8 mouse cellular contexts compared by ENCODE assay signal in the genomic region with DNA sequence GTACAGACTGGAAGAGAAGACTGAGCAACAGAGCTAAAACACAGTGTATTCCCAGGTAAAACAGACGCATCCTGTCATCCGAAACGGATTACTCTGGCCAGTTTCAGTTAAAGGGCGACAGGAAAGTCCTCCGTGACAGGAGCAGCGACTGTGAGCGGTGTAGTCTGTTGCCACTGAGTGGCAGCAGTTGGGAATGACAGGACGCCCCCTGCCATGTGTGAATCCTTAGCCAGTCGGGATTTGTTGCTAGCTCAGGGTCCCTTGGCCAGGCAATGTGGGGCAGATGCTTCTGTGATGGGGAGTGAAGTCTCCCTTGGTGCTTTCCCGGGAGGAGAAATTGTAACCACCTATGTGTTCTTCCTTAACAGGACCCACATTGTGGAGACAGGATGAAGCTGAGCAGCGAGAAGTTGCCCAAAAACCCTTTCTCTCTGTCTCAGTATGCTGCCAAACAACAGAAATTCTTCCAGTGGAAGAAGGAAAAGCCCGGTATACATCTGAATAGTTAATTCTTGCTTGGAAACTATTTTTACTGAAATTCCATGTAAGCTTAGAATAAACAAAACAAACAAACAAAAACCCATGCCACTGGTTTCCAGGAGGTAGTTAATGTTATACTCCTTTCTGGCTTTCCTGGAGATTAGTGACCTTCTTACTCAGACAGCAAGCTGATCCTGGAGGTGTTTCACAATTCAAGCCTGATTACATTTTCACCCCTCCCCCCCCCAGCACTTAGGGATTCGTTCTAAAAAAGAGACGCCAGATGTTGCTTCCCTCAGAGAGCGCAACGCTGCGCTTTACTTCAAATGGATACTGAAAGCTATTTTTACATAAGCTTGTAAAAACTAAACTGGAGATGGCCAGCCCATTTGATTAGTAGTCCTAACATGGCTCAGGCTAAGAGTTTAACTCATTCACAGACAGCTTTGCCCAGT. TPM values are rescaled to one million over a fixed set of nuclear protein-coding genes. Genes with fewer than 3 reads are reported as not detected.
DNase-seq lines count a peak whose midpoint lies in the region; ATAC-seq lines count a peak whose summit lies in the region.

No protein-coding gene starts in this region.

- no peaks in the 10 kb centered on the region for H3K27me3 ChIP-seq in forebrain, embryonic 14.5 days (replicated peaks; ENCODE audit: control insufficient read depth, insufficient read depth, low read length)
- no peaks in the 10 kb centered on the region for H3K27me3 ChIP-seq in intestine, embryonic 15.5 days (replicated peaks)
- no peaks in the 10 kb centered on the region for H3K27me3 ChIP-seq in liver, embryonic 11.5 days (replicated peaks; ENCODE audit: control insufficient read depth, insufficient read depth, low read length)
- no peaks in the 10 kb centered on the region for H3K27me3 ChIP-seq in neural tube, embryonic 12.5 days (replicated peaks)

- H3K4me1 ChIP-seq in forebrain, embryonic 14.5 days (ENCODE audit: control insufficient read depth, insufficient read depth, low read length): peaks cover 9% of the 10 kb centered on the region; the same call in 1 of the 2 replicates
- 0 out of 2 replicates have a peak, but pooled peaks cover 10% of the 10 kb centered on the region for H3K4me1 ChIP-seq in intestine, embryonic 15.5 days (replicated peaks)
- H3K4me1 ChIP-seq in liver, embryonic 11.5 days (replicated peaks; ENCODE audit: control insufficient read depth, insufficient read depth, low read length): peaks cover 3% of the 10 kb centered on the region
- peaks cover 6% of the 10 kb centered on the region; the same call in 1 of the 2 replicates for H3K4me1 ChIP-seq in neural tube, embryonic 12.5 days

- no peaks in the 10 kb centered on the region for H3K36me3 ChIP-seq in forebrain, embryonic 14.5 days (ENCODE audit: control insufficient read depth, insufficient read depth, low read length)
- H3K36me3 ChIP-seq in intestine, embryonic 15.5 days: no peaks in the 10 kb centered on the region
- no peaks in the 10 kb centered on the region for H3K36me3 ChIP-seq in liver, embryonic 11.5 days (ENCODE audit: control insufficient read depth, insufficient read depth, low read length)
- no peaks in the 10 kb centered on the region for H3K36me3 ChIP-seq in neural tube, embryonic 12.5 days

- ATAC-seq in forebrain, embryonic 14.5 days: peak; percentile 37; the same call in 1 of the 2 replicates
- ATAC-seq in intestine, embryonic 15.5 days: peak; percentile 20; the same call in 1 of the 2 replicates
- ATAC-seq in liver, embryonic 11.5 days (replicated peaks; ENCODE audit: low FRiP score): 0 out of 2 replicates have a peak, but pooled peaks have one; percentile 15
- no peak for ATAC-seq in neural tube, embryonic 12.5 days (ENCODE audit: low FRiP score, low read depth)

- peak; percentile 26 for DNase-seq in right cerebral cortex, postnatal 14 days
- DNase-seq in right cerebral cortex, postnatal 36 days (ENCODE audit: low spot score in 2 of 2): no peak
- DNase-seq in forebrain, embryonic 14.5 days (ENCODE audit: low spot score): peak; percentile 55
- DNase-seq in liver, embryonic 11.5 days (ENCODE audit: low spot score): no peak
- no peak for DNase-seq in thymus, adult 18-20 months
- DNase-seq in testis, postnatal 10 days (ENCODE audit: low spot score): no peak

- no peak overlapping the region for H3K4me3 ChIP-seq in forebrain, embryonic 14.5 days (ENCODE audit: low read depth, low read length)
- H3K4me3 ChIP-seq in intestine, embryonic 15.5 days (replicated peaks): no peak overlapping the region
- H3K4me3 ChIP-seq in liver, embryonic 11.5 days (ENCODE audit: low read depth, low read length): peak overlapping the region; percentile 12; the same call in 1 of the 2 replicates
- H3K4me3 ChIP-seq in neural tube, embryonic 12.5 days: no peak overlapping the region

- H3K27ac ChIP-seq in forebrain, embryonic 14.5 days (ENCODE audit: low read depth, low read length): no peak overlapping the region; the same call in 1 of the 2 replicates
- H3K27ac ChIP-seq in intestine, embryonic 15.5 days: peak overlapping the region; percentile 51; the same call in 1 of the 2 replicates
- H3K27ac ChIP-seq in liver, embryonic 11.5 days (ENCODE audit: low read depth, low read length): no peak overlapping the region
- no peak overlapping the region for H3K27ac ChIP-seq in neural tube, embryonic 12.5 days

- H3K4me2 ChIP-seq in forebrain, embryonic 14.5 days (ENCODE audit: low read length): peak overlapping the region; percentile 36
- peak overlapping the region; percentile 43 for H3K4me2 ChIP-seq in intestine, embryonic 15.5 days (replicated peaks)
- peak overlapping the region; percentile 57 for H3K4me2 ChIP-seq in liver, embryonic 11.5 days
- peak overlapping the region; percentile 34 for H3K4me2 ChIP-seq in neural tube, embryonic 12.5 days (replicated peaks)

- H3K9ac ChIP-seq in forebrain, embryonic 14.5 days (ENCODE audit: low read length): no peak overlapping the region
- H3K9ac ChIP-seq in intestine, embryonic 15.5 days: no peak overlapping the region
- no peak overlapping the region for H3K9ac ChIP-seq in liver, embryonic 11.5 days (ENCODE audit: low read depth, low read length)
- H3K9ac ChIP-seq in neural tube, embryonic 12.5 days: no peak overlapping the region

- 20% methylated on average over 17 of the region's 17 CpGs for WGBS in forebrain, embryonic 14.5 days
- WGBS in intestine, embryonic 15.5 days: 13% methylated on average over 17 of the region's 17 CpGs
- 14% methylated on average over 17 of the region's 17 CpGs for WGBS in liver, embryonic 11.5 days
- 28% methylated on average over 17 of the region's 17 CpGs for WGBS in neural tube, embryonic 12.5 days

- no peaks in the 10 kb centered on the region for H3K9me3 ChIP-seq in forebrain, embryonic 14.5 days (replicated peaks; ENCODE audit: control insufficient read depth, low read length)
- H3K9me3 ChIP-seq in intestine, embryonic 15.5 days: no peaks in the 10 kb centered on the region
- H3K9me3 ChIP-seq in liver, embryonic 11.5 days (ENCODE audit: control insufficient read depth, low read length): no peaks in the 10 kb centered on the region
- no peaks in the 10 kb centered on the region for H3K9me3 ChIP-seq in neural tube, embryonic 12.5 days

RNA-seq across cellular contexts. Expression of gene Ankrd37, which starts 5.5 kb away (rescaled TPM):
- polyA plus RNA-seq in forebrain, embryonic 14.5 days (2014; fragmentation: Nextera tagmentation; extraction: Ambion mirVana): 18.5 and 26.8 TPM in 2 replicates
- 37.7 and 42.0 TPM in 2 replicates for polyA plus RNA-seq in intestine, embryonic 15.5 days (2015; fragmentation: Nextera tagmentation; extraction: Ambion mirVana)
- 17.6 and 19.9 TPM in 2 replicates for polyA plus RNA-seq in liver, embryonic 11.5 days (2014; fragmentation: Nextera tagmentation; extraction: Ambion mirVana)
- polyA plus RNA-seq in neural tube, embryonic 12.5 days (2016; fragmentation: Nextera tagmentation; extraction: Ambion mirVana): 18.5 and 23.5 TPM in 2 replicates

RNA-seq across cellular contexts. Expression of gene Lrp2bp, which starts 11.9 kb away (rescaled TPM):
- polyA plus RNA-seq in forebrain, embryonic 14.5 days (2014; fragmentation: Nextera tagmentation; extraction: Ambion mirVana): 0.19 and 0.38 TPM in 2 replicates
- polyA plus RNA-seq in intestine, embryonic 15.5 days (2015; fragmentation: Nextera tagmentation; extraction: Ambion mirVana): 0.53 and 0.54 TPM in 2 replicates
- polyA plus RNA-seq in liver, embryonic 11.5 days (2014; fragmentation: Nextera tagmentation; extraction: Ambion mirVana): 0.29 and 0.40 TPM in 2 replicates
- 0.09 and 0.31 TPM in 2 replicates for polyA plus RNA-seq in neural tube, embryonic 12.5 days (2016; fragmentation: Nextera tagmentation; extraction: Ambion mirVana)

RNA-seq across cellular contexts. Expression of gene Ufsp2, which starts 35.7 kb away (rescaled TPM):
- polyA plus RNA-seq in forebrain, embryonic 14.5 days (2014; fragmentation: Nextera tagmentation; extraction: Ambion mirVana): 47.4 and 51.1 TPM in 2 replicates
- polyA plus RNA-seq in intestine, embryonic 15.5 days (2015; fragmentation: Nextera tagmentation; extraction: Ambion mirVana): 87.1 and 88.5 TPM in 2 replicates
- 67.1 and 71.1 TPM in 2 replicates for polyA plus RNA-seq in liver, embryonic 11.5 days (2014; fragmentation: Nextera tagmentation; extraction: Ambion mirVana)
- polyA plus RNA-seq in neural tube, embryonic 12.5 days (2016; fragmentation: Nextera tagmentation; extraction: Ambion mirVana): 55.8 and 61.4 TPM in 2 replicates

RNA-seq across cellular contexts. Expression of gene 1700029J07Rik, which starts 36.0 kb away (rescaled TPM):
- polyA plus RNA-seq in forebrain, embryonic 14.5 days (2014; fragmentation: Nextera tagmentation; extraction: Ambion mirVana): 1.9 and 3.5 TPM in 2 replicates
- polyA plus RNA-seq in intestine, embryonic 15.5 days (2015; fragmentation: Nextera tagmentation; extraction: Ambion mirVana): 2.7 and 2.9 TPM in 2 replicates
- polyA plus RNA-seq in liver, embryonic 11.5 days (2014; fragmentation: Nextera tagmentation; extraction: Ambion mirVana): 2.0 and 2.2 TPM in 2 replicates
- 3.3 and 3.7 TPM in 2 replicates for polyA plus RNA-seq in neural tube, embryonic 12.5 days (2016; fragmentation: Nextera tagmentation; extraction: Ambion mirVana)

Comparison
In these comparisons a context has a peak if more than half of its experiments do, and no peak if none do; other contexts are left out.
1. DNase-seq: peak in right cerebral cortex, postnatal 14 days (single experiment) and forebrain, embryonic 14.5 days (single experiment); none in right cerebral cortex, postnatal 36 days (0 of 2), liver, embryonic 11.5 days (single experiment), thymus, adult 18-20 months (0 of 2) and testis, postnatal 10 days (single experiment).
2. Peak in every context shown above with its lines, with median percentiles within 50 percentile points of each other: H3K4me2 ChIP-seq.